Mouse (Mus musculus): ENCODE measurements around the gene Hrh2. TPM values are rescaled to one million over a fixed set of nuclear protein-coding genes. Genes with fewer than 3 reads are reported as not detected.

Hrh2 gene
- polyA plus RNA-seq, 1 experiment from 2014 or later = 0.25 TPM

GRCm38 (mm10) chr13:54257580-54258223 lies 65.8 kb downstream of the Hrh2 start:
- Histone ChIP-seq H3K27me3 (no peaks in the 10 kb centered on the region), H3K4me1 (replicated peaks) (peaks cover 28% of the 10 kb centered on the region), H3K4me3 (no peak overlapping the region), H3K4me2 (peak overlapping the region; percentile 7; the same call in 1 of the 2 replicates), H3K27ac (replicated peaks) (peak overlapping the region; percentile 11; the same call in 1 of the 2 replicates), H3K36me3 (no peaks in the 10 kb centered on the region), H3K9ac (no peak overlapping the region; the same call in 1 of the 2 replicates), H3K9me3 (no peaks in the 10 kb centered on the region)
- 11% methylated on average over 10 of the region's 10 CpGs for WGBS
- ATAC-seq (ENCODE audit: low read depth) = peak; percentile 68; the same call in 1 of the 2 replicates

- Histone ChIP-seq H3K4me3 (no peak overlapping the region), H3K36me3 (no peaks in the 10 kb centered on the region), H3K9me3 (no peaks in the 10 kb centered on the region), H3K4me1 (replicated peaks) (peaks cover 28% of the 10 kb centered on the region), H3K9ac (no peak overlapping the region; the same call in 1 of the 2 replicates), H3K4me2 (peak overlapping the region; percentile 7; the same call in 1 of the 2 replicates), H3K27me3 (no peaks in the 10 kb centered on the region), H3K27ac (replicated peaks) (peak overlapping the region; percentile 11; the same call in 1 of the 2 replicates)
- 33% methylated on average over 8 of the region's 8 CpGs for WGBS
- ATAC-seq (ENCODE audit: low read depth) = peak; percentile 51; the same call in 1 of the 2 replicates
These were observed 66.4 kb downstream of the Hrh2 start for GRCm38 (mm10) chr13:54258231-54258743.

- Histone ChIP-seq H3K9me3 (no peaks in the 10 kb centered on the region), H3K9ac (no peak overlapping the region), H3K4me2 (no peak overlapping the region), H3K4me1 (replicated peaks) (peaks cover 31% of the 10 kb centered on the region), H3K36me3 (no peaks in the 10 kb centered on the region), H3K27me3 (no peaks in the 10 kb centered on the region), H3K27ac (replicated peaks) (no peak overlapping the region), H3K4me3 (no peak overlapping the region)
- WGBS = 35% methylated on average over 8 of the region's 8 CpGs
- no peak for ATAC-seq (ENCODE audit: low read depth)
These were observed 68.4 kb downstream of the Hrh2 start for GRCm38 (mm10) chr13:54260318-54260717.

- Histone ChIP-seq H3K4me2 (no peak overlapping the region), H3K36me3 (no peaks in the 10 kb centered on the region), H3K9ac (no peak overlapping the region), H3K27ac (replicated peaks) (no peak overlapping the region), H3K4me3 (no peak overlapping the region), H3K4me1 (replicated peaks) (peaks cover 21% of the 10 kb centered on the region), H3K9me3 (no peaks in the 10 kb centered on the region), H3K27me3 (no peaks in the 10 kb centered on the region)
- WGBS = 91% methylated on average over 15 of the region's 15 CpGs
- ATAC-seq (ENCODE audit: low read depth) = no peak
These were observed 71.0 kb downstream of the Hrh2 start for GRCm38 (mm10) chr13:54262741-54263510.

GRCm38 (mm10) chr13:54263641-54264040 lies 71.7 kb downstream of the Hrh2 start:
- H3K27ac ChIP-seq (replicated peaks) = no peak overlapping the region
- 66% methylated on average over 6 of the region's 6 CpGs for WGBS

GRCm38 (mm10) chr13:54266472-54266871 lies 74.5 kb downstream of the Hrh2 start:
- no peaks in the 10 kb centered on the region for H3K36me3 ChIP-seq
- no peaks in the 10 kb centered on the region for H3K27me3 ChIP-seq
- H3K4me3 ChIP-seq = no peak overlapping the region
- ATAC-seq (ENCODE audit: low read depth) = peak; percentile 66; the same call in 1 of the 2 replicates
- peak overlapping the region; percentile 61 for H3K27ac ChIP-seq (replicated peaks)
- WGBS = 15% methylated on average over 9 of the region's 9 CpGs
- H3K4me2 ChIP-seq = no peak overlapping the region
- no peaks in the 10 kb centered on the region for H3K9me3 ChIP-seq
- no peak overlapping the region for H3K9ac ChIP-seq
- peaks cover 19% of the 10 kb centered on the region for H3K4me1 ChIP-seq (replicated peaks)

More at GRCm38 (mm10) chr13:54263641-54264040, 71.7 kb downstream of the Hrh2 start:
- Histone ChIP-seq H3K4me2 (no peak overlapping the region), H3K36me3 (no peaks in the 10 kb centered on the region), H3K27me3 (no peaks in the 10 kb centered on the region), H3K9me3 (no peaks in the 10 kb centered on the region), H3K4me1 (replicated peaks) (peaks cover 16% of the 10 kb centered on the region), H3K4me3 (no peak overlapping the region), H3K9ac (no peak overlapping the region)
- ATAC-seq (ENCODE audit: low read depth) = no peak

- H3K9ac ChIP-seq = no peak overlapping the region
- no peak overlapping the region for H3K4me2 ChIP-seq
- H3K4me3 ChIP-seq = no peak overlapping the region
- H3K36me3 ChIP-seq = no peaks in the 10 kb centered on the region
- no peak overlapping the region for H3K27ac ChIP-seq (replicated peaks)
- H3K9me3 ChIP-seq = no peaks in the 10 kb centered on the region
- 48% methylated on average over 3 of the region's 3 CpGs for WGBS
- H3K4me1 ChIP-seq (replicated peaks) = peaks cover 17% of the 10 kb centered on the region
- no peaks in the 10 kb centered on the region for H3K27me3 ChIP-seq
- ATAC-seq (ENCODE audit: low read depth) = no peak
These were observed 77.2 kb downstream of the Hrh2 start for GRCm38 (mm10) chr13:54269087-54269486.

GRCm38 (mm10) chr13:54269628-54270027 lies 77.7 kb downstream of the Hrh2 start:
- no peaks in the 10 kb centered on the region for H3K36me3 ChIP-seq
- H3K27me3 ChIP-seq = no peaks in the 10 kb centered on the region
- no peaks in the 10 kb centered on the region for H3K9me3 ChIP-seq
- 80% methylated on average over 8 of the region's 8 CpGs for WGBS
- H3K9ac ChIP-seq = no peak overlapping the region
- H3K4me2 ChIP-seq = no peak overlapping the region
- ATAC-seq (ENCODE audit: low read depth) = no peak
- H3K27ac ChIP-seq (replicated peaks) = no peak overlapping the region
- no peak overlapping the region for H3K4me3 ChIP-seq
- peaks cover 16% of the 10 kb centered on the region for H3K4me1 ChIP-seq (replicated peaks)

GRCm38 (mm10) chr13:54272076-54272475 lies 80.1 kb downstream of the Hrh2 start:
- H3K9ac ChIP-seq = no peak overlapping the region
- H3K27me3 ChIP-seq = no peaks in the 10 kb centered on the region
- no peaks in the 10 kb centered on the region for H3K9me3 ChIP-seq
- H3K36me3 ChIP-seq = no peaks in the 10 kb centered on the region
- 90% methylated on average over 7 of the region's 7 CpGs for WGBS
- no peak overlapping the region for H3K4me3 ChIP-seq
- peaks cover 10% of the 10 kb centered on the region; the same call in 1 of the 2 replicates for H3K4me1 ChIP-seq (replicated peaks)
- H3K4me2 ChIP-seq = no peak overlapping the region
- no peak overlapping the region for H3K27ac ChIP-seq (replicated peaks)
- no peak for ATAC-seq (ENCODE audit: low read depth)

GRCm38 (mm10) chr13:54277406-54277805 lies 85.5 kb downstream of the Hrh2 start:
- whole genome bisulfite sequencing = 91% methylated on average over 6 of the region's 6 CpGs
- peaks cover 17% of the 10 kb centered on the region for H3K4me1 ChIP-seq (replicated peaks)
- no peaks in the 10 kb centered on the region for H3K27me3 ChIP-seq
- H3K36me3 ChIP-seq = no peaks in the 10 kb centered on the region
- H3K9ac ChIP-seq = no peak overlapping the region
- ATAC-seq (ENCODE audit: low read depth) = no peak
- no peak overlapping the region for H3K4me2 ChIP-seq
- no peaks in the 10 kb centered on the region for H3K9me3 ChIP-seq
- H3K4me3 ChIP-seq = no peak overlapping the region
- no peak overlapping the region for H3K27ac ChIP-seq (replicated peaks)

GRCm38 (mm10) chr13:54280366-54280765 lies 88.4 kb downstream of the Hrh2 start:
- ATAC-seq (ENCODE audit: low read depth) = no peak
- no peaks in the 10 kb centered on the region for H3K9me3 ChIP-seq
- no peak overlapping the region for H3K4me3 ChIP-seq
- H3K9ac ChIP-seq = no peak overlapping the region
- no peaks in the 10 kb centered on the region for H3K36me3 ChIP-seq
- no peak overlapping the region for H3K4me2 ChIP-seq
- WGBS = 83% methylated on average over 7 of the region's 7 CpGs
- peaks cover 22% of the 10 kb centered on the region for H3K4me1 ChIP-seq (replicated peaks)
- no peak overlapping the region for H3K27ac ChIP-seq (replicated peaks)
- H3K27me3 ChIP-seq = no peaks in the 10 kb centered on the region

GRCm38 (mm10) chr13:54281149-54281548 lies 89.2 kb downstream of the Hrh2 start:
- H3K4me3 ChIP-seq = no peak overlapping the region
- no peak for ATAC-seq (ENCODE audit: low read depth)
- H3K4me2 ChIP-seq = no peak overlapping the region
- H3K27ac ChIP-seq (replicated peaks) = no peak overlapping the region
- H3K9ac ChIP-seq = no peak overlapping the region
- H3K4me1 ChIP-seq (replicated peaks) = peaks cover 20% of the 10 kb centered on the region
- H3K36me3 ChIP-seq = no peaks in the 10 kb centered on the region
- no peaks in the 10 kb centered on the region for H3K9me3 ChIP-seq
- no peaks in the 10 kb centered on the region for H3K27me3 ChIP-seq
- WGBS = 73% methylated on average over 7 of the region's 7 CpGs

Measured in neural tube, embryonic 13.5 days (tissue).